Mouse (Mus musculus) midbrain, embryonic 15.5 days (tissue): Measurements from ENCODE around the gene Prex1. TPM values are rescaled to one million over a fixed set of nuclear protein-coding genes. Genes with fewer than 3 reads are reported as not detected.

ENCODE experiments used
- ATAC-seq: fragments of 200-750 bp; cut with Nextera tagmentation; replicated peaks from 2 replicates; pipeline ENCODE4 v1.8.0; 2017; ENCODE audit warnings: moderate TSS enrichment
- H3K27ac ChIP-seq: fragments of 300-500 bp; sonication (generic); 2 replicates; pipeline ENCODE4 v1.5.1; 2015; ENCODE audit warnings: mild to moderate bottlenecking, inconsistent platforms
- H3K27me3 ChIP-seq: fragments of 300-500 bp; sonication (generic); replicated peaks from 2 replicates; pipeline ENCODE4 v1.6.1; 2015; ENCODE audit warnings: inconsistent platforms
- H3K36me3 ChIP-seq: fragments of 300-500 bp; sonication (generic); replicated peaks from 2 replicates; pipeline ENCODE4 v1.6.1; 2015; ENCODE audit warnings: inconsistent platforms
- H3K4me1 ChIP-seq: fragments of 300-500 bp; sonication (generic); 2 replicates; pipeline ENCODE4 v1.6.1; 2015; ENCODE audit warnings: inconsistent platforms
- H3K4me2 ChIP-seq: fragments of 300-500 bp; sonication (generic); 2 replicates; pipeline ENCODE4 v1.6.1; 2015; ENCODE audit warnings: inconsistent platforms, mild to moderate bottlenecking, moderate library complexity
- H3K4me3 ChIP-seq: fragments of 300-500 bp; sonication (generic); 2 replicates; pipeline ENCODE4 v1.5.1; 2015; ENCODE audit warnings: mild to moderate bottlenecking, inconsistent platforms
- H3K9ac ChIP-seq: fragments of 300-500 bp; sonication (generic); 2 replicates; pipeline ENCODE4 v1.6.1; 2015; ENCODE audit warnings: mild to moderate bottlenecking, inconsistent platforms
- H3K9me3 ChIP-seq: fragments of 300-500 bp; sonication (generic); 2 replicates; pipeline ENCODE4 v1.6.1; 2016; ENCODE audit warnings: inconsistent platforms
- WGBS: fragments of 180-500 bp; shearing (Covaris S2); methylation state at CpG from one replicate; pipeline ENCODE4 v1.1.7; 2015; ENCODE audit warnings: mixed read lengths; 5-methylcytosine and 5-hydroxymethylcytosine counted together
- polyA plus RNA-seq: library from polyadenylated mRNA; unstranded; fragments of >200 nt; fragmentation: Nextera tagmentation; extraction: Ambion mirVana; gene quantifications from 2 replicates; pipeline ENCODE4 v1.2.1, GENCODE M21; 2015

The Prex1 gene
- polyA plus RNA-seq, 1 experiment from 2014 or later, result 20.6 TPM

DNA sequence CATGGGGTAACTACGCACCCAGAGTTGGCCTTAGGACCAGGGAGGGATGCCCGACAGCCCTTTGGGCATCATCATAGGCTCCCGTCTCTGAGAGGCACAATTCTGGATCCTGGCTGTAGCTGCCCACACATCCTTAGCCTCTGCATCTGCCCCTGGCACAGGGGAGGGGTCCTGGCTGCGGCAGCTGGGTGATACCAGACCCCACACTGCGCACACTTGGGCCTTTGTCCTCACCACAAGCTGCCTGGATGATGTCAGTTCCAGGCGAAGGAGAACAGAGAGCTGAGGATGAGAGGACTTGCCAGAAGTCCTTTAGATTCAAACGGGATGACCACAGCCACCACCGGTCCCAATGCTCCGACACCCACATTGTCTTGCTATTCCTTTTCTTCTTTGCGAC, 78.1 kb downstream of the Prex1 start:
- H3K27ac ChIP-seq, result no peak overlapping the region
- no peak overlapping the region for H3K4me3 ChIP-seq
- H3K36me3 ChIP-seq, result no peaks in the 10 kb centered on the region
- H3K4me2 ChIP-seq, result no peak overlapping the region
- 82% methylated on average over 10 of the region's 10 CpGs for WGBS
- peaks cover 9% of the 10 kb centered on the region for H3K4me1 ChIP-seq
- no peaks in the 10 kb centered on the region for H3K9me3 ChIP-seq
- no peak overlapping the region for H3K9ac ChIP-seq
- no peaks in the 10 kb centered on the region for H3K27me3 ChIP-seq
- no peak for ATAC-seq

GRCm38 (mm10) chr2:166632571-166633361, 80.9 kb downstream of the Prex1 start:
- H3K27ac ChIP-seq, result no peak overlapping the region
- no peaks in the 10 kb centered on the region for H3K36me3 ChIP-seq
- peaks cover 9% of the 10 kb centered on the region for H3K4me1 ChIP-seq
- WGBS, result 88% methylated on average over 13 of the region's 13 CpGs
- no peak overlapping the region for H3K9ac ChIP-seq
- no peak overlapping the region for H3K4me3 ChIP-seq
- no peaks in the 10 kb centered on the region for H3K27me3 ChIP-seq
- no peak overlapping the region for H3K4me2 ChIP-seq
- no peaks in the 10 kb centered on the region for H3K9me3 ChIP-seq
- no peak for ATAC-seq

DNA sequence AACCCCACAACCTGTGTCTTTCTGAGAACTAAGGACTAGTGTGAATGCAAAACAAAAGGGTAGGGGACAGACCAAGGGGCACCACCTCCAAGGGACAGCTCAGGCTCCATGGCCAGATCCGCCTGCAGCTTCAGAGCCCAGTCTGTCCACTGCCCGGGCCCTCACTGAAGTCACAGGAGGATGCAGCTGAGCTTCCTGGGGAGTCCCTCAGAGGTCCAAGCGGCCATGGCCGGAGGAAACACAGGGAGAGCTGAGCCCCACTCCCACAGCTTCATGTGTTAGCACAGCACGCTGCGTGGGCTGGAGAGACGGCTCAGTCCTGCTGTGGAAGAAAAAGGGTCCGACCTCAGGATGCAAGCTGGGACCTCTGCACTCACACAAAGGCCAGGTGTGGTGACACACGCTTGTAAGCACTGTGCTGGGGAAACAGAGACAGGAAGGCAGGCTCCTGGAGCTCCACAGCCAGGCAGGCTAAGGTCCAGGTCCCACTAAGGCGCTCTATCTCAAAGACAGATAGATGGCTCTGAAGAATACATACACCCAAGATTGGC, 81.9 kb downstream of the Prex1 start:
- no peak for ATAC-seq
- H3K4me2 ChIP-seq, result no peak overlapping the region
- H3K9me3 ChIP-seq, result no peaks in the 10 kb centered on the region
- no peaks in the 10 kb centered on the region for H3K4me1 ChIP-seq
- H3K27me3 ChIP-seq, result no peaks in the 10 kb centered on the region
- no peak overlapping the region for H3K9ac ChIP-seq
- H3K27ac ChIP-seq, result no peak overlapping the region
- no peaks in the 10 kb centered on the region for H3K36me3 ChIP-seq
- no peak overlapping the region for H3K4me3 ChIP-seq
- WGBS, result 91% methylated on average over 10 of the region's 10 CpGs

DNA sequence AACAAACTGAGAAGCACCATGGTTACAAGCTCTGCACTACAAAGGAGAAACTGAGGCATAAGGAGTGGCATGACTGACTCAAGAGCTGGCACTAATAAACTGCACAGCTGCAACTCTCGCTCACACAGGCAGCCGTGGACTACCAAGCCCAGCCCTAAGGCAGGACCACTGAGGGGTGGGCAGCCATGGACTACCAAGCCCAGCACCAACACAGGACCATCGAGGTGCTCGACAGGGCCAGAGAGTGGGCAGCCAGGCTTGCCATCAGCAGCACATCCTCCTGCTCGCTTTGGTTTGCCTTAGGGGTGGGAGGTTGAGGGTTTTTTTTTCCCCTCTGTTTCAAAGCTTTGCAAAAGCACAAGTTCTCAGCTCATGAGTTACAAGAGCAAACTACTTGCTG, 82.4 kb downstream of the Prex1 start:
- H3K27ac ChIP-seq, result no peak overlapping the region
- WGBS, result 88% methylated on average over 5 of the region's 5 CpGs
- H3K9me3 ChIP-seq, result no peaks in the 10 kb centered on the region
- H3K4me1 ChIP-seq, result no peaks in the 10 kb centered on the region
- H3K9ac ChIP-seq, result no peak overlapping the region
- no peaks in the 10 kb centered on the region for H3K36me3 ChIP-seq
- no peak for ATAC-seq
- H3K27me3 ChIP-seq, result no peaks in the 10 kb centered on the region
- H3K4me3 ChIP-seq, result no peak overlapping the region
- no peak overlapping the region for H3K4me2 ChIP-seq

DNA sequence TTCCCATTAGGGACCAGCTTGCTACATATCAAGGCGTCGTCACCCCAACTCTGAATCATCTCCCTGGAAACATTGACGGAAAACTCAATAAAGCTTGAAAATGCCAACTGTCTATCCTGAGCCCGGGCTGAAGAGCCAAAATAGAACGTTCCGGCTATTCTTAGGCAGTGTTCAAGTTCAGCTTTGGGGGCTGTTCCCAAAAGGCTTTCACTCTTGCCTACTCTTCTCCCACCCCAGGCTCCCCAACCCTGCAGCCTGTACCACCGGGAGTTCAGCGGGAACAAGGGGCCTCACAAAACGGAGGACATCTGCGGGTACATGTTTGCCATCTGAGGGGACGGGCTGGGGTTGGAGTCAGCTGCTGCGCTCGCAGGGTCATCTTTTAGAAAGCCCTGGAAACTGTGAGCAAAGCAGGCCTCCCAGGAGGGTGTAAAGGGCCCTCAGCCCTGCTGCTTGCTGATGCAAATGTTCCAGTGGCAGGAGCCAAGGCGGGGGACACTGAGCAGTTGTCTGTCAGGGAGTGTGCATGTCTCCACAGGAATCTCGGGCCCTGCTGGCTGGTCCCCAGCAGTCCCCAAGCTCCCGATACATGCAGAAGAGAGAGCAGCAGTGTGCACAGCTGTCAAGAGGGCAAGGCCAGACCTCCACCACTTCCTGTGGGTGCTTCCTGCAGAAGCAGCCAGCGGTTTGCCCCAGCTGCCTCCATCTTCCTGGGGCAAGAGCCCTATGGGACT, 83.5 kb downstream of the Prex1 start:
- no peaks in the 10 kb centered on the region for H3K27me3 ChIP-seq
- no peak overlapping the region for H3K9ac ChIP-seq
- no peak for ATAC-seq
- H3K27ac ChIP-seq, result no peak overlapping the region
- no peaks in the 10 kb centered on the region for H3K9me3 ChIP-seq
- 0 out of 2 replicates have a peak, but pooled peaks cover 5% of the 10 kb centered on the region for H3K4me1 ChIP-seq
- H3K4me3 ChIP-seq, result no peak overlapping the region
- no peak overlapping the region for H3K4me2 ChIP-seq
- H3K36me3 ChIP-seq, result no peaks in the 10 kb centered on the region
- 88% methylated on average over 17 of the region's 17 CpGs for WGBS

- peaks cover 14% of the 10 kb centered on the region for H3K4me1 ChIP-seq
- no peak overlapping the region for H3K4me3 ChIP-seq
- H3K4me2 ChIP-seq, result no peak overlapping the region
- H3K27me3 ChIP-seq, result no peaks in the 10 kb centered on the region
- no peak overlapping the region for H3K9ac ChIP-seq
- no peak overlapping the region for H3K27ac ChIP-seq
- WGBS, result 96% methylated on average over 6 of the region's 6 CpGs
- no peak for ATAC-seq
- no peaks in the 10 kb centered on the region for H3K9me3 ChIP-seq
- no peaks in the 10 kb centered on the region for H3K36me3 ChIP-seq
Measured at GRCm38 (mm10) chr2:166627578-166627977, 86.1 kb downstream of the Prex1 start.

DNA sequence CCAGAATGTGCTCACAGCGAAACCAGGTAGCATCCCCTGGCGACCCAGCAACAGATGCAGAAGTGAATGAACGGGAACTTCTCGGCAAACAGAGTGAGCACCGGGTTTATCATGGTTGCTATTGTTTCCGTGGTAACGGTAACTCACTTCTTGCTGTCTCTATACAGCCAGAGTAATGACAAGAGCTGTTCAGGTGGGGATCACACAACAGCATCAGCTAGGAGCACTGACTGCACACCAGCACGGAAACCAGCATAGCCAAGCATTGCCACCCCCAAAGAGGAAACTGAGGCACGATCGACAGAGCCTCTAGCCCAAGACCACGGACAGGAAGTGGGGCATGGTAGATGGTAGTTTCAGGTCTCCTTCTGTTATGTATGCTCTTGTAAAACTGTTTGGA, 88.4 kb downstream of the Prex1 start:
- 69% methylated on average over 11 of the region's 11 CpGs for WGBS
- no peak overlapping the region for H3K9ac ChIP-seq
- no peak overlapping the region for H3K27ac ChIP-seq
- peaks cover 14% of the 10 kb centered on the region for H3K4me1 ChIP-seq
- no peaks in the 10 kb centered on the region for H3K27me3 ChIP-seq
- ATAC-seq, result no peak; the same call in 1 of the 2 replicates
- H3K9me3 ChIP-seq, result no peaks in the 10 kb centered on the region
- no peaks in the 10 kb centered on the region for H3K36me3 ChIP-seq
- H3K4me3 ChIP-seq, result no peak overlapping the region
- H3K4me2 ChIP-seq, result no peak overlapping the region

DNA sequence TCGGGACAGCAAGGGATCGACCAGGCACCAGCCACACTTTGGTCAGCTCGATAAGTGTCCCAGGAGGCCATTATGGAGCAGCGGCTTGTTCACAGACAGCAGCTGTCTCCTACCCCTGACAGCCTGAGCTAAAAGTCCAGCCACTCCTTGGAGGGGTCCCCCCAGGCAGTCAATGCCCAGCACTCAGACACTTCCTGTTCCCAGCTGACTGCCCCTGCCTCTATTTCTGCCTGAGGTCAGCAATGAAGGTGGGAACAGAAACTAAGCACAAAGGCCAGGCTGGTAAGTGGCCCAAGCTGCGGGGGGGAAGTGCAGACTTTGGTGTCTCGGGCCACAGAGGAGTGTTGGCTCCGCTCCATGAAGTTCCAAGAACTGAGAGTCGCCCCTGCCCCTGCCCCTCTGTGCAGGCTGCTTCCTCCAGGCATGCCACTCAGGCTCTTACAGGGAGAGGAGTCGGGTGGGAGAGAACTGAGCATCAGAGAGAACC, 90.5 kb downstream of the Prex1 start:
- Histone ChIP-seq H3K4me2 (no peak overlapping the region), H3K9me3 (no peaks in the 10 kb centered on the region), H3K27ac (peak overlapping the region; percentile 43), H3K27me3 (no peaks in the 10 kb centered on the region), H3K4me1 (peaks cover 14% of the 10 kb centered on the region), H3K36me3 (no peaks in the 10 kb centered on the region), H3K9ac (no peak overlapping the region), H3K4me3 (no peak overlapping the region)
- ATAC-seq, result no peak; the same call in 1 of the 2 replicates
- 28% methylated on average over 9 of the region's 9 CpGs for WGBS

GRCm38 (mm10) chr2:166622590-166622989, 91.0 kb downstream of the Prex1 start:
- H3K9me3 ChIP-seq, result no peaks in the 10 kb centered on the region
- 0 out of 2 replicates have a peak overlapping the region, but pooled peaks have one; percentile 43 for H3K27ac ChIP-seq
- ATAC-seq, result no peak
- 87% methylated on average over 7 of the region's 7 CpGs for WGBS
- no peak overlapping the region for H3K4me3 ChIP-seq
- H3K4me2 ChIP-seq, result no peak overlapping the region
- H3K27me3 ChIP-seq, result no peaks in the 10 kb centered on the region
- peaks cover 14% of the 10 kb centered on the region for H3K4me1 ChIP-seq
- no peak overlapping the region for H3K9ac ChIP-seq
- H3K36me3 ChIP-seq, result no peaks in the 10 kb centered on the region

DNA sequence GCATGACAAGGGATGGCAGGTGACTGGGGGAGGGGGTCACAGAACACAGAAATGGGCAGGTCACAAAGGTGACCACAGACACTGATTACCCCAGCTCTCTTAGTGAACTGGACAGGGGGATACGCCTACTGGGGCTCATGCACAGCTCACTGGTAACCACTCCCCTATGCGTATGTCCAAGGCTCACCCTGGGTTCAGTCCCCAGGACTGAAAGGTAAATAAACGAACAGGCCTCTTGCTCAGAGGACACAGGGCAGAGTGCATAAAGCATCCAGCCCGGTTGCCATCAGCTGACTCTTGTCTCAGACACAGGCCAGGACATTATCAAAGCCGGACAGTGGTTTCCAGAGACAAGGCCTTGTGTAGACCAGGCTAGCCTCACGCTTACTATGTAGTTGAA, 91.6 kb downstream of the Prex1 start:
- Histone ChIP-seq H3K4me2 (no peak overlapping the region), H3K4me1 (peaks cover 14% of the 10 kb centered on the region), H3K36me3 (no peaks in the 10 kb centered on the region), H3K9ac (no peak overlapping the region), H3K27me3 (no peaks in the 10 kb centered on the region), H3K4me3 (no peak overlapping the region), H3K9me3 (no peaks in the 10 kb centered on the region), H3K27ac (no peak overlapping the region)
- 93% methylated on average over 6 of the region's 6 CpGs for WGBS
- ATAC-seq, result no peak

GRCm38 (mm10) chr2:166620529-166621466, 92.8 kb downstream of the Prex1 start:
- 76% methylated on average over 20 of the region's 20 CpGs for WGBS
- H3K27ac ChIP-seq, result no peak overlapping the region
- no peaks in the 10 kb centered on the region for H3K9me3 ChIP-seq
- H3K27me3 ChIP-seq, result no peaks in the 10 kb centered on the region
- no peak for ATAC-seq
- H3K4me1 ChIP-seq, result peaks cover 14% of the 10 kb centered on the region
- H3K4me2 ChIP-seq, result no peak overlapping the region
- no peaks in the 10 kb centered on the region for H3K36me3 ChIP-seq
- no peak overlapping the region for H3K4me3 ChIP-seq
- no peak overlapping the region for H3K9ac ChIP-seq
